Mouse (Mus musculus) embryonic stem cell, embryonic (primary cell): ENCODE measurements around the gene 4932438H23Rik.
"Not testable (repeated sequence)": the region's sequence is repeated elsewhere in the genome, so short reads cannot be mapped to it uniquely, and the experiment has no call there.

Experiments
- CTCF ChIA-PET, 4 experiments: fragments of 300-600 bp in 2 of 4; fragments of 350-600 bp in 2 of 4; sonication (Branson Sonifier 250); formaldehyde crosslinking; loops; one replicate each; lab custom pipeline; 2022; ENCODE audit warnings: inconsistent platforms in 2 of 4; lab: Charles Lee
- POLR2A ChIA-PET, 4 experiments: fragments of 300-600 bp in 2 of 4; fragments of 350-600 bp in 2 of 4; sonication (Branson Sonifier 250); formaldehyde crosslinking; loops; one replicate each; lab custom pipeline; 2022; ENCODE audit warnings: antibody characterized with exemption in 4 of 4, inconsistent platforms in 1 of 4; lab: Charles Lee

4932438H23Rik gene

DNA sequence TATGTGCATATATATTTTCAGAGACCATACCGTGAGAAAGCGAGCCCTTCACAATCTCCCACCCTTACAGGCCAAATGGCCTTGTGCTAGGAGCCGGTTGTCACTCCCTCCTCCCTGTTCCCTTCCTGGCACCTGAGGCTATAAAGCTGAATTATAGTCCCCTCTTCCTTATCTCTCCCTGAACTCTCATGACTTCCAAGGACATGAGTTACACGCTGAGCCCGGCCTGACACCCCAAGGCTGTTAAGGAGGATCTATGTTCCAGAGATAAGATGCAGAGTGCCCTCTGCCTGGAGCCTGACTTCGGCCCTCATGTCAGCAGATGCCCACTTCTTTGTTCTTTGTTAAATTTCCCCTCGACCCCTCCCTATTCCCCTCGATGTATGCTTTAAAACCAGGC lies 19.5 kb downstream of the 4932438H23Rik start:
- POLR2A ChIA-PET: not testable (repeated sequence)
- CTCF ChIA-PET: interaction anchor here in 1 of 4 experiments (1.1 kb wide), 1 partner anchor 239 kb away, joined by 4 read pairs; no protein-coding TSS in a partner anchor

DNA sequence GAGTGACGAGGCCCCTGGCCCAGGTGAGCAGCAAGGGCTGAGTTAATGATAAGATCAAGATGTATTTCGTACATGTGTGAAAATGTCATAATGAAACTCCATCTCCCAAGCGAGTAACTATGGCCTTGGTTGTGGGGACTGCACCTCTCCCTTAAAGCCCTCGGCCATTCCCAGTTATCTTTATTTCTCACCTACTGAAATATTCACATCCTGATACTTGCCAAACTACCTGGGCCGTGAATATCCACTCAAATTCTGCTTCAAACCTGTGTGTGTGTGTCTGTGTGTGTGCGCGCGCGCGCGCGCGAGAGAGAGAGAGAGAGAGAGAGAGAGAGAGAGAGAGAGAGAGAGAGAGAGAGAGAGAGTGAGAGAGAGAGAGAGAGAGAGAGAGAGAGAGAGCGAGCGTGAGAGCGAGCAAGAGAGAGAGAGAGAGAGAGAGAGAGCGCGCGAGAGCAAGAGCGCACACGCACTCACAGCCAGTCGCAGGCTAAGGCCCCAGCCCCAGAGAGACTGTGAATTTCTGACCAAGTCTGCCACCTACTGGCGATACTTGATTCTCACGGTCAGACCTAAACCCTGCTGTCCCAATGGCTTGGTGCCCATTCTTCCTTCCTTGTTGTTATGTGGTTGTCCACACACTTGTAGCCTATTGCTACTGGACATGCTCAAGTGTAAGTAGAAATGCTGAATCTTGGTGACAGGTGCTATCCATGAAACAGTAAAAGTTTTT lies 21.6 kb downstream of the 4932438H23Rik start:
- CTCF ChIA-PET: interaction anchor here in 2 of 4 experiments (0.9 to 1.8 kb wide), 5 partner anchors 50 to 248 kb away, joined by 3 to 7 read pairs (median 4); partner anchors contain the start of gene Eva1c (in 1 of the 2)
- POLR2A ChIA-PET: interaction anchor here in 1 of 4 experiments (0.5 kb wide), 1 partner anchor 227 kb away, joined by 4 read pairs; no protein-coding TSS in a partner anchor

DNA sequence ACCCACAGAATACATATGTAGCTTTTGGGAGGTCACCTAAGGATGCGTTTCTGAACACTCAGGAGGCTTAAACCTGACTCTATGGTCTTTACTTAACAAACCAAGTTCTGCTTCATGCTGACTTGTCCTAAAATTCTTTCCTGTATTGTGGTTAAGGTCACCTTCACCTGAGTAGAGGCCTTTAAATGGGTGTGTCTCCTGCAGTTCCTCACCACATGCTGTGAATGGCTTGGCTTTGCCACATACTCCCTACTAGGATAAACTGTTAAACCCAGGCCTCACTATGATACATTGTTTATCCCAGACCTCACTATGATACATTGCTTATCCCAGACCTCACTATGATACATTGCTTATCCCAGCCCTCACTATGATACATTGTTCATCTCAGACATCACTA lies 22.7 kb downstream of the 4932438H23Rik start:
- ChIA-PET POLR2A (no interaction called here), CTCF (interaction anchor here in 1 of 4 experiments (1.8 kb wide), 1 partner anchor 246 kb away, joined by 7 read pairs; the partner anchor contains the start of gene Eva1c)

DNA sequence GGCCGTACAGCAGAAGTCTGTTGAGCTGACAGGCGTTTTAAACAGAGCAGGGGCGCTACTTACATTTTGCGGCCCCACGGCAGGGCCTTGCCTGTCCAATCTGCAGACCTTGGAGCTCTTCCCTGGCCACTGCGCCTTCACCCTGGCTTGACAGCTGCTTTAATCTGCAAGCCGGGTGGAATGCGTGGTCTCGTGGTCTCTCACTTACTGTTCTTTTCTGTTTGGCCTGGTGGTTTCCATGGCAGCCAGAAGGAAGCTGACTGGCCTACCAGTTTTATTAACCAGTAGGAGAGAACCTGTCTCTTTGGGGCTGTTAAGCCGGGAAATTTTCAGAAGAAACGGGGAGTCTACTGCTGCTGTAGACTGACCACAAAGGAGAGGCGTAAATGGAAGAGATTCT lies 26.0 kb downstream of the 4932438H23Rik start:
- ChIA-PET CTCF (interaction anchor here in 1 of 4 experiments (0.9 to 1.4 kb wide), 3 partner anchors 14 to 243 kb away, joined by 3 to 5 read pairs (median 4); partner anchors contain the start of genes Eva1c and Paxbp1), POLR2A (interaction anchor here in 3 of 4 experiments (0.6 to 1.4 kb wide), 5 partner anchors 13 to 134 kb away, joined by 3 to 4 read pairs (median 3); partner anchors contain the start of genes Cfap298 (in 1 of the 3), Paxbp1 (in 1 of the 3) and Synj1 (in 1 of the 3))

DNA sequence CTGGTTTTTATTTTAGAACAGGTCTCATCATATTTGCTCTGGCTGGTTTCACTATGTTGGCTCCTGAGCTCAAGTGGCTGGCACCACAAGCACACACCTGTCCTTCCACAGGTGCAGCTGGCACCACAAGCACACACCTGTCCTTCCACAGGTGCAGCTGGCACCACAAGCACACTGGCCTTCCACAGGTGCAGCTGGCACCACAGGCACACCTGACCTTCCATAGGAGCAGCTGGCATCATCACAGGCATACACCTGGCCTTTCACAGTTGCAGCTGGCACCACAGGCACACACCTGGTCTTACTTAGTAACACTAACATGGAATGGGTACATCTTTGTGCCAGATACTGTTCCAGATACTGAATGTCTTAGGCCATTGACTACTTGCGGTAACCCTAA lies 27.8 kb downstream of the 4932438H23Rik start:
- ChIA-PET CTCF (no interaction called here), POLR2A (no interaction called here)

DNA sequence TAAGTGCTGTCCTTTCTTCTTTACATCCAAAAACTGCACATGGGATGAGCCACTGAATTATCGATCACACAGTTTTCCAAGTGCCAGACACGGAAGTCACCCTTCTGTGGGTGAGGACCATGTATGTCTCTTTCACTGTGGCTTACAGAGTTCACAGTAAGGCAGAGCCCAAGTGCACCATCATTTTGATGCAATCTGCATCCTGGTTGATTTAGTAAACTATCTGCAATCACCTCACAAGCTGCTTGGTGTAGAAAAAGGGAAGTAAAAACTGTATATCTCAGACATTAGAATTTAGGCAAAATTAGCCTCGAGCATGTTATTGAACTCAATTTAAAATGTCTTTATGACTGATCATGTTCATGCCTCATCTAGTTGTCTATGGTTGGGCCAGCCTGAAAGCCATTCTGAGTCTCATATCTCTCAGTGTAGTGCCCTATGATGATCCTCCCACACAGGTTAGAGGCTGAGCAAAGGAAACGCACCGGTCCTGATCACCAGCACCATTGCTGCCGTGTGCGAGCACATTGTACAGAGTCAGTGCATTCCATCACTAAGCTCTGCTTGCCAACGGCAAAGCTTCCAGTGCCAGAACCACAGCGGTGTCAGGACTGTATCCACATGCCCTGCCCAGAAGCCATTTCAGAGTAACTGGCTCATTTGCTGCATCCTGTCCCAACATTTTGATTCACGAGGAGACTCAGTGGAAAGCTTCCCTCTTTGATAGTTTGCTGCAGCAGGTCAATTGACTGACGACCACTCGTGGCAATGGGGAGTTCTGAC lies 30.1 kb downstream of the 4932438H23Rik start:
- ChIA-PET CTCF (interaction anchor here in 2 of 4 experiments (0.6 kb wide), 2 partner anchors 352 to 567 kb away, joined by 3 read pairs; no protein-coding TSS in a partner anchor), POLR2A (interaction anchor here in 1 of 4 experiments (0.8 to 2.0 kb wide), 2 partner anchors 15 to 147 kb away, joined by 3 to 4 read pairs; no protein-coding TSS in a partner anchor)

DNA sequence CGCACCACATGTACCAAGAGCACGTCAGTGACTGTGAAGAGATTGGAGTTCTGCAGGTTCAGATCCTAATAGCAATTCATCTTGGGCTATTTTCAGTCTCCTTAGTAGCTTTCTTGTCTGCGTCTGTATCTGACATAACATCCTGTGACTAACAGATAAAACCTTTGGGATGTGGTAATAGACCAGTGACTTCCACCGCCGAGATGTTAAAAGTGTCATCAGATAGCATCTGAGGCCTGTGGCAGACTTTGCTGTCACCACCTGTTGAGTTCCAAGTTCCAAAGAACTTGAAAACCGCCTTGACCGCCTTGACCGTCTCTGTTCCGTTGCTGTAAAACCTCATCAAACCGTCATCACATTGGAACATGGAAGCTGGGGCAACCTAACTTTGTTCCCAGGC lies 31.1 kb downstream of the 4932438H23Rik start:
- ChIA-PET POLR2A (interaction anchor here in 1 of 4 experiments (0.8 to 1.2 kb wide), 2 partner anchors 36 to 146 kb away, joined by 3 read pairs; no protein-coding TSS in a partner anchor), CTCF (no interaction called here)

DNA sequence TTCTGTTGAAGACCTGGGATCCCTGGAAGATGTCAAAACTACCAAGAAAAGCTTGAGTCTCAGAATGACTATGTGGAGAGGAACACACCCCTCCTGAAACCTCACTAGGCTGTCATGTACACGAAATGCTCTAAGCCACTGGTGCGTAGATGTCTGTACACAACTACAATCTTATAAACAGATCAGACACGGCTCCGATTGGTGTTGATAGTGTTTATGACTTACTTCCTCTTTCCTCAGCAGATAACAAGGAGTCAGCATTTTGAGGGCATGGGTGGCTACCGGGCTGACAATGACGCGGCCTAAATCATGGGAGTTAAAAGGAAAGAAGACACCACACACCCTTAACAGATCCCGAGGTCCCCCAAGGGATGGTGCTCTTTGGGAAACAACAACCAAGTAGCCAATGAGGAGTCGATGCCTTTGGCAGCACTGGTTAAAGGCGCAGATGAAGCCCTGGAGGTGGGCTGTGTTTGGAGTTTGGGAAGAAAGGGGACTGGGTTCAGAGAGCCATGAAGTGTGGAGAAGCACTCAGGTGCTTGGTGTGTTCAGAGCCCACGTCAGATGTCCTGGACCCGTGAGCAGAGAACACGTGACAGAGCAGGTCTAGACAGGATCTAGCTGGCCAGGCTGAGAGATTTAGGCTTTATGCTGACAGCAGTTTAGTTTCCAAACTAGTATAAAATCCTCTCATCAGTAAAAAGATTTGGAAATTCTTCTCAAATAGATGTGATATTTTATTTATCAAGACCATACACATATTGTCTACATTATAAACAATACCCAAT lies 33.2 kb downstream of the 4932438H23Rik start:
- POLR2A ChIA-PET: interaction anchor here in 2 of 4 experiments (0.6 to 1.1 kb wide), 3 partner anchors 9 to 251 kb away, joined by 3 read pairs; partner anchors contain the start of gene Cfap298 (in 1 of the 2)
- CTCF ChIA-PET: no interaction called here

DNA sequence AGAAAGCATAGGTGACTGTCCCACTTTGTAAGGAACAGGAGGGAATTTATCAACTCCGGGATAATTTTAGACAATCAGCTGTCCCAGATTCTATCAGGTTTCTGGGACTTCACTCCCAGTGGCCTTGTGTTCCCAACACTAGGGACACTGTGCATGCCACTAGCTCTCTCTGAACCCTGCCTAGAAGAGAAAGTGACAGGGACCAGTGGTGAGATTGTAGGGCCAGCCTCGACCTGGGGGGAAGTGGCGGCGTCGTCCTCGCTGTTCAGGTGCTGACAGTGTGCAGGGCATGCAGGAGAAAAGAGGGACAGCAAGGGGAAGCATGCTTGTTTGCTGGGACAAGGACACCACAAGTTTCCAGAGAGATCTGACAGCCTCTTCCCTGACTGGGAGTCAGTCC lies 37.2 kb downstream of the 4932438H23Rik start:
- ChIA-PET POLR2A (interaction anchor here in 1 of 4 experiments (0.5 kb wide), 1 partner anchor 351 kb away, joined by 4 read pairs; no protein-coding TSS in a partner anchor), CTCF (no interaction called here)

DNA sequence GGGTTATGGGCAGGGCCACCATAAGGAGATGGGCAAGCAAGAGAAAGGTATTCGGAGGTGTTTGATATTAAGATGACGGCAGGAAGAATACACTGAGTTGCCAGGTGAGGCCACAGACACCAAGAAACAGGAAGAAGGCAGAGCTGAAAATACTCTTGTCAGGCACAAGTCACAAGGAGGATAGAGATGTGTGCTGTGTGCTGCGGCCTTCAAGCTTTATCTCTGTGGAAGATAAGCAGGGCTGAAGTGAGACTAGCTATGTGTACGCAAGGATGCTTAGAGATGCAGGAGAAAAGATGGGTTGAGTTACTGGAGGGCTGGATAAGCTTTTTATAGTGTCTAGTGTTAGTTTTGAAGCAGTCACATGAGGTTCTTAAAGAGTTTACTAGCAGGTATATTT lies 37.7 kb downstream of the 4932438H23Rik start:
- CTCF ChIA-PET: no interaction called here
- POLR2A ChIA-PET: interaction anchor here in 2 of 4 experiments (0.5 to 1.6 kb wide), 2 partner anchors 13 to 352 kb away, joined by 4 to 8 read pairs; partner anchors contain the start of gene Paxbp1 (in 1 of the 2)

DNA sequence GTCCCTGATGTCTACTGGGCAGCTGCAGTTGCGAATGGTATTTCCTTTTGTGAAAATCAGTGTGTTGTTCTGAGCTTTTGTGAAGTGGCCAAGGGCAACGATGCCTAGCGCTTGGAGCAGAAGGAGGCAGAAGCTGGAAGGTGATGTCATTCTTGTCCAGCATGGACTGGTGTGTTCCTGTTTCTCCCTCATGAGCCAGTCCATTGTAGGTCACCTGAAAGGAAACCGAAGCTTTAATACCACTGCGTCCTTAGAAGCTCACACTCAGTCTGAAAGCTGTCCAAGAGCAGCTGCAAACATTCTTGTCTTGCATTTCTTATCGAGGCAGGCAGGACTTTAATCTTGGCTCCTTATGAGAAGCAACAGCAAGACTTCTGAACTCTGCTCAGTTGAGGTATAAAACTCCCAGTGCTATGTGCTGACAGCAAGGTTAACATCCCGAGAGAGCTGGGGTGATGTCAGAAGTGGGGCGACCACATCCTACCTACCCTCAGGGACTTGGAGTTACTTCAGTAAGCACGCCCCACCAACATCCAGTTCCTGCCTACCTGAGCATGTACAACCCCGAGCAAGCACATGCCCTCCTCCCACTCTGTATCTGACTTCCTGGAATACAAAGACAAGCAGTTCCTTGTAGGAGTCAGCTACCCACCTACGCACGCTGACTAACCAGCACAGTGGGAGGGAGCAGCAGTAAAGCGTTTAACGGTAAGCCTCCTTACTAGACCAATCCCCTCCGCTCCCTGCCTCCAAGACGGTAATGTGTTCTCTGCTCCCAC lies 38.7 kb downstream of the 4932438H23Rik start:
- ChIA-PET CTCF (interaction anchor here in 3 of 4 experiments (0.6 to 1.5 kb wide), 4 partner anchors 12 to 639 kb away, joined by 3 to 4 read pairs (median 4); no protein-coding TSS in a partner anchor), POLR2A (interaction anchor here in 3 of 4 experiments (0.5 to 1.6 kb wide), 5 partner anchors 10 to 13 kb away, joined by 3 to 8 read pairs (median 3); partner anchors contain the start of gene Paxbp1 (in 1 of the 3))

DNA sequence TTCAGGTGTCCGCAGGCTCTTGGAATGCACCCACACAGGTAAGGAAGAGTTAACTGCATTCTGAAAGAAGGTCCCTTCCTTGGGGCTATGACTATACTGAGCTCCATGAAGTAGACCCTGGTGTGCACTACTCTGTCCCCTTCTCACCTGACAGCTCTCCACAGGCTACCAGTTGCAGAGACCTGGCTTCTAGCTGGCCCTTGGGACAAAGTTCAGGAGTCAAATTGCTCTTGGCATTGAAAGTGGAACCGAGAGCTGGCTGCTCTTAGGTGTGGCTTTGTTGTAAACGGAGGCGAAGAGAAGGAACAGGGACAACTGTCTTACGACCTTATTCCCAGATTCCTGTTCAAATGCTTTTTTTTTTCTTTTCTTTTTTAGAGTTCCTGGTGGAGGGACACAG lies 39.8 kb downstream of the 4932438H23Rik start:
- CTCF ChIA-PET: interaction anchor here in 2 of 4 experiments (0.6 to 1.5 kb wide), 3 partner anchors 11 to 32 kb away, joined by 3 to 4 read pairs (median 3); partner anchors contain the start of gene Paxbp1 (in 1 of the 2)
- POLR2A ChIA-PET: interaction anchor here in 2 of 4 experiments (1.0 to 1.4 kb wide), 2 partner anchors 9 to 120 kb away, joined by 3 read pairs; partner anchors contain the start of gene Cfap298 (in 1 of the 2)

DNA sequence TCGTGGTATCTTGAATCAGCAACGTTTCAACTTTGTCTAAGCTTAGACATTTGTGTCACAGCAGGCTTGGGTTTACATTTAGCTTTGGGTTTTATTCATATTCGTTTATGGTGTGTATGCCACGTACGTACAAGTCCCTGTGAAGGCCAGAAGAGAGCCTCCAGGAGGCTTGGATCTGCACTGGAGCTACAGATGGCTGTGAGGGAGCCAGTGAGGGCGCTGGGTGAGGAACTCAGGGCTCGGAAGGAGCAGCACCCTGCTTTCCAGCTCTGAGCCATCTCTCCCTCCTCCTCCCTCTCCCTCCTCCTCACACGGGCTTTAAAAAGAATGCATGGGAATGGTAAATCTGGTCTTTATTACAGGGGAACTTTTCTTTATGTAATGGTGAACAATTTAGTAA lies 41.3 kb downstream of the 4932438H23Rik start:
- ChIA-PET POLR2A (no interaction called here), CTCF (no interaction called here)

DNA sequence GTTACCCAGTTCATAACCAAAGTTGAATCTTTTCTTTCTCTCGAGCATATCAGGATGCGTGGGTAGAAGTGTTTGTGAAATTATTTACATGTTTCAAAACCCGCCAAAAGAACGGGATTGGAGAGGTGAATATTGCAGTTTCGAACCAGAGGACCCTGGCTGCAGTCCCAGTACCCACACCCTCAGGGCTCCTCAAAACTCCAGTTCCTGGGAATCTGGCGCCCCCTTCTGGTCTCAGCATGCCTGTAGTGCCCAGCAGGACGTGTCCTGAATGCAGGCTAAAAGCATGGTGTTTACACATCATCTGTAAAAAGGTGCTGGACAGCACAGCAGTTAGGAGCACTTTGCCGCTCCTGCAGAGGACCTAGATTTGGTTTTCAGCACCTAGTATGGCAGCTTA lies 49.4 kb downstream of the 4932438H23Rik start:
- ChIA-PET POLR2A (interaction anchor here in 2 of 4 experiments (2.2 to 3.2 kb wide), 2 partner anchors 17 to 35 kb away, joined by 13 to 29 read pairs; partner anchors contain the start of gene Synj1 (in 1 of the 2)), CTCF (interaction anchor here in 2 of 4 experiments (0.7 to 1.5 kb wide), 4 partner anchors 17 to 333 kb away, joined by 3 to 6 read pairs (median 4); partner anchors contain the start of genes Eva1c (in 1 of the 2) and Synj1 (in 1 of the 2))

DNA sequence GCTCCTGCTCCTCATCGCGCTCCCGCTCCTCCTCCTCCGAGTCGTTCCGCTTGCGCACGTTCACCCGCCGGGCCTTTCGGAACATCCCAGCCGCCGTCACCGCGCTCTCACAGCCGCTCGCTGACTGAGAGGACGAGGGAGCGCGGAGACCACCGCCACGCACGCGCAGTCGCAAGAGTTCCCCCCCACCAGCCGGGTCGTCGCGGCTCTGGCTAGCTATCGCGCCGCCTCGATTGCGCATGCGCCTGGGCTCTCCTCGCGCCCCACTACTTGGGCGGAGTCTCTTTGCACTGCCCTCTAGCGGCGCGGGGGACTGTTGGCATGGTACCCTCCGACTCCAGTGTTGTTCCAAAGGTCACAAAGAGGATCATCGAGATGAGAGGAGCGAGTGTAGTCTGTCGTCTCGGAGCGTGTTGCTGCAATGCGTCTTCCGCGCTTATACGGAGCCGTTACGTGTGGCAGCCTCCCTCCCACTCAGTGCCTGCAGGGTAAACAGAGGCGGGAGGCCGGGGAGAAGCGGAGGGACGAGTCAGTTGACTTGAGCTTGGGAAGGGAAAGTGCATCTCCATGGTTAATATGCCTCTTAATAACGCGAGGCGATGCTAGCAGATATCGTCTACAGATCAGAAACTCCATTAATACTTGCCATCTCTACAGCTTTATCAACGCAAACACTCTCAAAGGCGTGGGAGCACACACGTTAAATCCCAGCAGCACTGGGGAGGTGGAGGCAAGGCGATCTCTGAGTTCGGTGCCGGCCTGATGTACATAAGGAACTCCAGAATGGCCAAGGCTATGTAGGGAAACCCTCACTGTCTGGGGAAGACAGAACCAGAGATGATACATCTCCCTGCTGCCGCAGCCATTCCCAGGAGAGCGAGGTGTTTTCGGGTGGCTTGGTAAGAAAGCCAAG lies 50.4 kb downstream of the 4932438H23Rik start, which contains the start of gene Paxbp1:
TSS of gene Paxbp1 (minus strand) at position 274 of the 913 bp plus-strand sequence.
- CTCF ChIA-PET: interaction anchor here (0.5 to 1.5 kb wide), 19 partner anchors 10 to 332 kb away, joined by 3 to 10 read pairs (median 4); partner anchors contain the start of genes Synj1 (in 3 of the 4), Cfap298 (in 1 of the 4) and Eva1c (in 1 of the 4)
- POLR2A ChIA-PET: interaction anchor here in 3 of 4 experiments (0.5 to 3.2 kb wide), 28 partner anchors 8 to 824 kb away, joined by 3 to 29 read pairs (median 4); partner anchors contain the start of genes Cfap298 (in 2 of the 3), Mis18a (in 1 of the 3) and Synj1 (in 1 of the 3)
